Mouse (Mus musculus): ENCODE data around the gene Ddit4. TPM values are rescaled to one million over a fixed set of nuclear protein-coding genes. Genes with fewer than 3 reads are reported as not detected.

The Ddit4 gene
- total RNA-seq, 1 experiment: 33.9 TPM

DNA sequence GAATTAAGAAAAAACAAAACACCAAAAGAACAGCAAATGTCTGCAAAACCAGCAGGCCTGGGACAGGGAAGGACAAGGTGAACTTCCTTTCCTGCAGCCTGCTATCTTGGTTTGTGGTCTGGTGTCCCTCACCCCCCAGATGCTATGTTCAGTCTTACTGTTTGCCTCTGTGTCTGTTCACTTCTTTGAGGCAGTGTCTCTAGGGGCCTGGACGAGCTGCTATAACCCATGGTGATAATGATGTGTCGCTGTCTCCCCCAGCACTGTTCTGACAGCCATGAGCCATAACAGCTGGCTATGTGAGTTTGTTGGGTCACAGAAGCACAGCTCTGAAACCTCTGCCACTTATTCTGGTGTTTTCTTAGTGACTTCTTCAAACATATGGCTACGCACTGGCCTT, 23.2 kb upstream of the Ddit4 start:
- no peaks in the 10 kb centered on the region for H3K9me3 ChIP-seq (ENCODE audit: control insufficient read depth, insufficient read depth, low read depth, low read length)
- no peaks in the 10 kb centered on the region for H3K36me3 ChIP-seq (ENCODE audit: control insufficient read depth, insufficient read depth, low read length, poor library complexity, severe bottlenecking)
- H3K27ac ChIP-seq (ENCODE audit: insufficient read depth, low read depth, low read length, poor library complexity, severe bottlenecking): no peak overlapping the region
- TF ChIP-seq MAFK (IDR thresholded peaks at IDR 0.05; ENCODE audit: insufficient read depth, low read depth, low read length): no peak
- TF ChIP-seq CHD2 (IDR thresholded peaks at IDR 0.05; ENCODE audit: low read depth, low read length): no peak
- TF ChIP-seq HCFC1 (IDR thresholded peaks at IDR 0.05; ENCODE audit: borderline replicate concordance, insufficient read depth, low read length): no peak
- H3K4me1 ChIP-seq (ENCODE audit: control insufficient read depth in 2 of 2, insufficient read depth in 2 of 2, low read length in 2 of 2, poor library complexity in 1 of 2): peaks cover 8 to 53% of the 10 kb centered on the region in 2 experiments; a peak in 3 of 4 replicates
- DNase-seq (ENCODE audit: low read depth, low spot score): no peak
- in situ Hi-C loops (cut with MboI; ENCODE audit: low sequenced_read_pairs in 2 of 2, unreplicated experiment in 2 of 2): no loop called here
- H3K4me3 ChIP-seq (ENCODE audit: insufficient read depth in 1 of 2, low read depth in 1 of 2, low read length in 2 of 2, poor library complexity in 1 of 2, severe bottlenecking in 1 of 2): no peak overlapping the region
- no peak overlapping the region for H3K9ac ChIP-seq (ENCODE audit: insufficient read depth, low read depth, low read length, poor library complexity, severe bottlenecking)

DNA sequence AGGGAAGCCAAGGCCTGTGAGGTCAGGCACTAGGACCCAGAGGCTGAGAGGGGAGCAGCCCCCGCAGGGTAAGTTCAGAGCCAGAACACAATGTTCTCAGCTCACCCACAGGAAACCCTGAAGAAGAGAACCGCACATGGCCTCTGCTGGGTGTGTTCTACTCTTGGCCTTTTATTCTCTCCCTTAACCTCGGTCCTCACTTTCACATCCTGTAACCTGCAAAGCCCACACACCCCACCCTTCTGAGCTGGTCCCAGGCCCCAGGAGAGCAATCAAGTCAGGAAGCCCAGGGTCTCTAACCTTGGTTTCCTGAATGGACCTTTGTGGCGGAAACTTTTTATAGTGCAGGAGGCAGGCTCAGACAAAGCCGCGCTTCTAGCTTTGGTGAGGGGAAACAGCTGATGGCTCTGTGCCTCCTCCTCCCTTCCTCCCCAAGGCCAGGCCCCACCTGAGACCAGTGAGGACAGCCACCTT, 22.6 kb upstream of the Ddit4 start:
- Histone ChIP-seq H3K27ac (ENCODE audit: insufficient read depth, low read depth, low read length, poor library complexity, severe bottlenecking) (peak overlapping the region; percentile 47; the same call in 1 of the 2 replicates), H3K4me1 (ENCODE audit: control insufficient read depth in 2 of 2, insufficient read depth in 2 of 2, low read length in 2 of 2, poor library complexity in 1 of 2) (peaks cover 8 to 52% of the 10 kb centered on the region in 2 experiments; a peak in 3 of 4 replicates), H3K4me3 (ENCODE audit: insufficient read depth in 1 of 2, low read depth in 1 of 2, low read length in 2 of 2, poor library complexity in 1 of 2, severe bottlenecking in 1 of 2) (no peak overlapping the region), H3K9ac (ENCODE audit: insufficient read depth, low read depth, low read length, poor library complexity, severe bottlenecking) (no peak overlapping the region), H3K9me3 (ENCODE audit: control insufficient read depth, insufficient read depth, low read depth, low read length) (no peaks in the 10 kb centered on the region), H3K36me3 (ENCODE audit: control insufficient read depth, insufficient read depth, low read length, poor library complexity, severe bottlenecking) (no peaks in the 10 kb centered on the region)
- in situ Hi-C loops (cut with MboI; ENCODE audit: low sequenced_read_pairs in 2 of 2, unreplicated experiment in 2 of 2): no loop called here
- peak; percentile 73 for DNase-seq (ENCODE audit: low read depth, low spot score)
- TF ChIP-seq MAFK (IDR thresholded peaks at IDR 0.05; ENCODE audit: insufficient read depth, low read depth, low read length) (no peak), CHD2 (IDR thresholded peaks at IDR 0.05; ENCODE audit: low read depth, low read length) (no peak), HCFC1 (IDR thresholded peaks at IDR 0.05; ENCODE audit: borderline replicate concordance, insufficient read depth, low read length) (no peak), ZC3H11A (IDR thresholded peaks at IDR 0.05; ENCODE audit: borderline replicate concordance, low read depth, low read length) (no peak), ZNF384 (IDR thresholded peaks at IDR 0.05; ENCODE audit: low read depth, low read length) (no peak)

DNA sequence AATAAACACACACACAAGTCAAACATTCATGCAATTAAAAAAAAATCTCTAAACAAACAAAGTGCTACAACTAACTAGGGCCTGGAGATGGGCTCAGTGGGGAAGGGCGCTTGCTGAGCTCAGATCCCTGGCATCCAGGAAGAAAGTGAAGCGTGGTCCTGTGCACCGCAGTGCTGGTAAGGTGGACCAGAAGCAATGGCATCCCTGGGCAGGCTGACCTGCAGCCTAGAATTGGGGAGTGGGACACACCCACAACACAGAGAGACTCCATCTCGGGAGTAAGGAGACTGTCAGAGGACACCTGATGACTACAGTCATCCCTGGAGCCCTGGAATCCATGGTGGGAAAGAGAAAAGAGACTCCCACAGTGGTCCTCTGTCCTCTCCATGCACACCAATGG, 21.8 kb upstream of the Ddit4 start:
- H3K9me3 ChIP-seq (ENCODE audit: control insufficient read depth, insufficient read depth, low read depth, low read length): no peaks in the 10 kb centered on the region
- no peak for DNase-seq (ENCODE audit: low read depth, low spot score)
- no peaks in the 10 kb centered on the region for H3K36me3 ChIP-seq (ENCODE audit: control insufficient read depth, insufficient read depth, low read length, poor library complexity, severe bottlenecking)
- no peak overlapping the region for H3K9ac ChIP-seq (ENCODE audit: insufficient read depth, low read depth, low read length, poor library complexity, severe bottlenecking)
- peaks cover 8 to 45% of the 10 kb centered on the region in 2 experiments; a peak in 3 of 4 replicates for H3K4me1 ChIP-seq (ENCODE audit: control insufficient read depth in 2 of 2, insufficient read depth in 2 of 2, low read length in 2 of 2, poor library complexity in 1 of 2)
- H3K4me3 ChIP-seq (ENCODE audit: insufficient read depth in 1 of 2, low read depth in 1 of 2, low read length in 2 of 2, poor library complexity in 1 of 2, severe bottlenecking in 1 of 2): no peak overlapping the region
- in situ Hi-C loops (cut with MboI; ENCODE audit: low sequenced_read_pairs in 2 of 2, unreplicated experiment in 2 of 2): no loop called here
- no peak overlapping the region for H3K27ac ChIP-seq (ENCODE audit: insufficient read depth, low read depth, low read length, poor library complexity, severe bottlenecking)
- TF ChIP-seq CHD2 (IDR thresholded peaks at IDR 0.05; ENCODE audit: low read depth, low read length): no peak
- TF ChIP-seq ZC3H11A (IDR thresholded peaks at IDR 0.05; ENCODE audit: borderline replicate concordance, low read depth, low read length): no peak
- no peak for TF ChIP-seq ZNF384 (IDR thresholded peaks at IDR 0.05; ENCODE audit: low read depth, low read length)
- no peak for TF ChIP-seq MAFK (IDR thresholded peaks at IDR 0.05; ENCODE audit: insufficient read depth, low read depth, low read length)
- TF ChIP-seq HCFC1 (IDR thresholded peaks at IDR 0.05; ENCODE audit: borderline replicate concordance, insufficient read depth, low read length): no peak

DNA sequence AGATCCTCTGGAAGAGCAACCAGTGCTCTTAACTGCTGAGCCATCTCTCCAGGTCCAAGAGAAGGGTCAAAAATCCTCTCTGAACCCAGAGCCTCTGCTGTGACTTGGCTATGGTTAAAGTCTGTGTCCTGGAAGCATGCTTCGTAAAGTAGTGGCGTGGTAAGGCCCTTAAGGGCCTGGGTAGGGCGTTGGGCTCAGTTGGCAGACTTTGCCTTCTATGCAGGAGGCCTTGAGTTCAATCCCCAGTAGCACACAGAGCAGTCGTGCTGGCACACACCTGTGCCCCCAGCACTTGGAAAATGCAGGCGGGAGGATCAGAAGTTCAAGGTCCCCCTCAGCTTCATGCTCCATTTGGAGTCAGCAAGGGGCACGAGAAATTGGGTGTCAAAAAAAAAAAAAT, 21.4 kb upstream of the Ddit4 start:
- no peak for DNase-seq (ENCODE audit: low read depth, low spot score)
- TF ChIP-seq CHD2 (IDR thresholded peaks at IDR 0.05; ENCODE audit: low read depth, low read length) (no peak), HCFC1 (IDR thresholded peaks at IDR 0.05; ENCODE audit: borderline replicate concordance, insufficient read depth, low read length) (no peak), ZC3H11A (IDR thresholded peaks at IDR 0.05; ENCODE audit: borderline replicate concordance, low read depth, low read length) (no peak), MAFK (IDR thresholded peaks at IDR 0.05; ENCODE audit: insufficient read depth, low read depth, low read length) (no peak), ZNF384 (IDR thresholded peaks at IDR 0.05; ENCODE audit: low read depth, low read length) (no peak)
- Histone ChIP-seq H3K9ac (ENCODE audit: insufficient read depth, low read depth, low read length, poor library complexity, severe bottlenecking) (no peak overlapping the region), H3K36me3 (ENCODE audit: control insufficient read depth, insufficient read depth, low read length, poor library complexity, severe bottlenecking) (no peaks in the 10 kb centered on the region), H3K27ac (ENCODE audit: insufficient read depth, low read depth, low read length, poor library complexity, severe bottlenecking) (no peak overlapping the region), H3K9me3 (ENCODE audit: control insufficient read depth, insufficient read depth, low read depth, low read length) (no peaks in the 10 kb centered on the region), H3K4me3 (ENCODE audit: insufficient read depth in 1 of 2, low read depth in 1 of 2, low read length in 2 of 2, poor library complexity in 1 of 2, severe bottlenecking in 1 of 2) (no peak overlapping the region), H3K4me1 (ENCODE audit: control insufficient read depth in 2 of 2, insufficient read depth in 2 of 2, low read length in 2 of 2, poor library complexity in 1 of 2) (peaks cover 8 to 42% of the 10 kb centered on the region in 2 experiments; a peak in 3 of 4 replicates)
- in situ Hi-C loops (cut with MboI; ENCODE audit: low sequenced_read_pairs in 2 of 2, unreplicated experiment in 2 of 2): no loop called here

DNA sequence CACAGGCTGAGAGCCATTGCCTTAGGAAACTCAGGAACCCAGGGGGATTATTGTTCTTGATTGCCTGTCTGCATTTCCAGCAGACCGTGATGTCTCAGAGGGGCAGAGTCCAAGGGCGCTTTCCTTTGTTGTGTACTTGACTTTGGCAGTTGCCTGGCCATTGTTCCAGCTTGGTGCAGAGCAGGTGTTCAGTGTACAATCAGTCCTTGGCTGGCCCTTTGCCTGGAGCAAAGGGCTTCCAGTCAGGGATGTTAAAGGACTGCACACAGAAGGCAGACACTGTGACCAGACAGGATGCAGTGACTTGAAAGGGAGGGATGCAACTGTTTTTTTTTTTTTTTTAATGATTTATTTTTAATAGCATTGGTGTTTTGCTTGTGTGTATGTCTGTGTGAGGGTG, 20.9 kb upstream of the Ddit4 start:
- H3K27ac ChIP-seq (ENCODE audit: insufficient read depth, low read depth, low read length, poor library complexity, severe bottlenecking): no peak overlapping the region
- in situ Hi-C loops (cut with MboI; ENCODE audit: low sequenced_read_pairs in 2 of 2, unreplicated experiment in 2 of 2): no loop called here
- no peak for DNase-seq (ENCODE audit: low read depth, low spot score)

More for the DNA sequence above, 20.9 kb upstream of the Ddit4 start:
- Histone ChIP-seq H3K9ac (ENCODE audit: insufficient read depth, low read depth, low read length, poor library complexity, severe bottlenecking) (no peak overlapping the region), H3K36me3 (ENCODE audit: control insufficient read depth, insufficient read depth, low read length, poor library complexity, severe bottlenecking) (no peaks in the 10 kb centered on the region), H3K4me3 (ENCODE audit: insufficient read depth in 1 of 2, low read depth in 1 of 2, low read length in 2 of 2, poor library complexity in 1 of 2, severe bottlenecking in 1 of 2) (no peak overlapping the region), H3K4me1 (ENCODE audit: control insufficient read depth in 2 of 2, insufficient read depth in 2 of 2, low read length in 2 of 2, poor library complexity in 1 of 2) (peaks cover 8 to 37% of the 10 kb centered on the region in 2 experiments; a peak in 3 of 4 replicates), H3K9me3 (ENCODE audit: control insufficient read depth, insufficient read depth, low read depth, low read length) (no peaks in the 10 kb centered on the region)
- TF ChIP-seq ZNF384 (IDR thresholded peaks at IDR 0.05; ENCODE audit: low read depth, low read length) (0 out of 2 replicates have a peak, but pooled peaks have one; percentile 11), CHD2 (IDR thresholded peaks at IDR 0.05; ENCODE audit: low read depth, low read length) (no peak)
